Mouse (Mus musculus) induced T-regulatory cell, adult 2 months (primary cell): ENCODE data around the gene Tfap2e.
A peak's percentile ranks its signal among the peaks of the same experiment; 100 is the strongest.

ENCODE experiments used
- DNase-seq: peaks from one replicate; pipeline ENCODE4 v3.0.0-alpha.2; 2012; ENCODE audit warnings: low read depth

Tfap2e gene

GRCm38 (mm10) chr4:126751556-126752023, 15.6 kb upstream of the Tfap2e start:
- no peak for DNase-seq

GRCm38 (mm10) chr4:126750863-126751555, 15.0 kb upstream of the Tfap2e start:
- DNase-seq: no peak

- DNase-seq: no peak
Observed at GRCm38 (mm10) chr4:126750046-126750683, 14.1 kb upstream of the Tfap2e start.

GRCm38 (mm10) chr4:126749553-126749952, 13.5 kb upstream of the Tfap2e start:
- no peak for DNase-seq

- no peak for DNase-seq
Observed at GRCm38 (mm10) chr4:126748381-126748780, 12.3 kb upstream of the Tfap2e start.

GRCm38 (mm10) chr4:126746194-126746840, 10.3 kb upstream of the Tfap2e start:
- DNase-seq: no peak

- peak; percentile 79 for DNase-seq
Observed at GRCm38 (mm10) chr4:126745506-126746193, 9.6 kb upstream of the Tfap2e start.

GRCm38 (mm10) chr4:126744831-126745230, 8.8 kb upstream of the Tfap2e start:
- DNase-seq: no peak

- DNase-seq: no peak
Observed at GRCm38 (mm10) chr4:126743713-126744112, 7.7 kb upstream of the Tfap2e start.

- DNase-seq: no peak
Observed at GRCm38 (mm10) chr4:126742976-126743375, 6.9 kb upstream of the Tfap2e start.

GRCm38 (mm10) chr4:126741448-126741847, 5.4 kb upstream of the Tfap2e start:
- peak; percentile 88 for DNase-seq

- DNase-seq: peak; percentile 43
Observed at GRCm38 (mm10) chr4:126739966-126740676, 4.1 kb upstream of the Tfap2e start.

- DNase-seq: no peak
Observed at GRCm38 (mm10) chr4:126735382-126736000, 549 bp downstream of the Tfap2e start.

- no peak for DNase-seq
Observed at GRCm38 (mm10) chr4:126734700-126735381, 1.2 kb downstream of the Tfap2e start.

GRCm38 (mm10) chr4:126734001-126734603, 1.9 kb downstream of the Tfap2e start:
- no peak for DNase-seq

GRCm38 (mm10) chr4:126732531-126733380, 3.3 kb downstream of the Tfap2e start:
- DNase-seq: no peak

GRCm38 (mm10) chr4:126732111-126732510, 3.9 kb downstream of the Tfap2e start:
- no peak for DNase-seq

GRCm38 (mm10) chr4:126707439-126707826, 28.6 kb downstream of the Tfap2e start:
- DNase-seq: no peak
